Mouse (Mus musculus): ENCODE data around the gene Kmt2e. TPM values are rescaled to one million over a fixed set of nuclear protein-coding genes. Genes with fewer than 3 reads are reported as not detected.

Gene Kmt2e
- polyA plus RNA-seq, 1 experiment from 2014 or later, result 44.8 TPM

GRCm38 (mm10) chr5:23400156-23400555 is 34.1 kb upstream of the Kmt2e start:
- no peaks in the 10 kb centered on the region for H3K4me1 ChIP-seq (replicated peaks; ENCODE audit: control insufficient read depth, insufficient read depth, low read length)
- WGBS, result 85% methylated on average over 3 of the region's 3 CpGs
- ATAC-seq, result peak; percentile 25; the same call in 1 of the 2 replicates
- H3K27ac ChIP-seq (ENCODE audit: low read depth, low read length), result no peak overlapping the region
- TF ChIP-seq CTCF (IDR thresholded peaks at IDR 0.05; ENCODE audit: low read depth), result no peak
- no peaks in the 10 kb centered on the region for H3K9me3 ChIP-seq (ENCODE audit: control insufficient read depth)
- no peak overlapping the region for H3K4me3 ChIP-seq (ENCODE audit: low read depth, low read length)
- no peaks in the 10 kb centered on the region for H3K27me3 ChIP-seq (replicated peaks; ENCODE audit: control insufficient read depth, insufficient read depth, low read length)
- no peak overlapping the region for H3K4me2 ChIP-seq (replicated peaks; ENCODE audit: low read depth)
- peaks cover 11% of the 10 kb centered on the region; the same call in 1 of the 2 replicates for H3K36me3 ChIP-seq (ENCODE audit: control insufficient read depth, insufficient read depth)
- no peak overlapping the region for H3K9ac ChIP-seq (ENCODE audit: low read depth, low read length)

DNA sequence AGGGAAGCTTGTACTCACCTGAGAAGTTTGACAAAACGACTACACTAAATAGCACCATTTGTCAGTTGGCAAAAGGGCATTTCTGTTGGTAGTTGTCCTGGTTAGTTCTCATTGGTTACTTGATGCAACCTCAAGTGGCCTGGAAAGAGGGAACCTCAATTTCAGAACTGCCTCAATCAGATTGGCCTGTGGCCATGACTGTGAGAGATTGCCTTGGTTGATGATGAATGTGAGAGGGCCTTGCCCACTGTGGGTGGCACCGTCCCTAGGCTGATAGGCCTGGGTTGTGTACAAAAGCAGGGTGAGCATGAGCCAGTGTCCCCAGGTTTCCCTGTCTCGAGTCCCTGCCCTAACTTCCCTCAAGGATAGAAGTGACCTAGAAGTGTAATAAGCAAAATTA is 33.4 kb upstream of the Kmt2e start:
- Histone ChIP-seq H3K4me3 (ENCODE audit: low read depth, low read length) (no peak overlapping the region), H3K27me3 (replicated peaks; ENCODE audit: control insufficient read depth, insufficient read depth, low read length) (no peaks in the 10 kb centered on the region), H3K27ac (ENCODE audit: low read depth, low read length) (no peak overlapping the region), H3K36me3 (ENCODE audit: control insufficient read depth, insufficient read depth) (peaks cover 11% of the 10 kb centered on the region; the same call in 1 of the 2 replicates), H3K4me2 (replicated peaks; ENCODE audit: low read depth) (no peak overlapping the region), H3K9me3 (ENCODE audit: control insufficient read depth) (no peaks in the 10 kb centered on the region), H3K9ac (ENCODE audit: low read depth, low read length) (no peak overlapping the region), H3K4me1 (replicated peaks; ENCODE audit: control insufficient read depth, insufficient read depth, low read length) (no peaks in the 10 kb centered on the region)
- WGBS, result 89% methylated on average over 3 of the region's 3 CpGs
- ATAC-seq, result no peak
- no peak for TF ChIP-seq CTCF (IDR thresholded peaks at IDR 0.05; ENCODE audit: low read depth)

DNA sequence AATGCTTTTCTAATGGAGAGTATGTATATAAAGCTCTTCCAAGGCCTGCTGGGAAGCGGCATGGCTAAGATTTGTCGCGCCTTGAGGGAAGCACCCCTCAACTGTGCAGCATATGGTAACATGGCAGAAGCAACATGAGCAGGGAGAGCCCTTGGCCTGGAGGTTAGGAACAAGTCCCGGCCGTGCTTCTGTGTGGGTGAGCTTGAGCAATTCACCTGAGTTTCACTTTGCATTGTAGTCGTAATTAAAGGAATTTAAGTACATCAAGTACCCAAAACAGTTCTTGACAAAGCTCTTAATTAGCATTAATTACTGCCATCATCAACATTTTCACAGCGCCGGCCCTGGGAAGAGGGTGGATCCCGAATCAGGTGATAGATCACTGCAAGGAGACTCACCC is 32.9 kb upstream of the Kmt2e start:
- Histone ChIP-seq H3K9ac (ENCODE audit: low read depth, low read length) (no peak overlapping the region), H3K4me3 (ENCODE audit: low read depth, low read length) (no peak overlapping the region), H3K4me1 (replicated peaks; ENCODE audit: control insufficient read depth, insufficient read depth, low read length) (no peaks in the 10 kb centered on the region), H3K27me3 (replicated peaks; ENCODE audit: control insufficient read depth, insufficient read depth, low read length) (no peaks in the 10 kb centered on the region), H3K36me3 (ENCODE audit: control insufficient read depth, insufficient read depth) (peaks cover 11% of the 10 kb centered on the region; the same call in 1 of the 2 replicates), H3K27ac (ENCODE audit: low read depth, low read length) (0 out of 2 replicates have a peak overlapping the region, but pooled peaks have one; percentile 46), H3K9me3 (ENCODE audit: control insufficient read depth) (no peaks in the 10 kb centered on the region), H3K4me2 (replicated peaks; ENCODE audit: low read depth) (no peak overlapping the region)
- ATAC-seq, result no peak
- TF ChIP-seq CTCF (IDR thresholded peaks at IDR 0.05; ENCODE audit: low read depth), result no peak
- 80% methylated on average over 9 of the region's 9 CpGs for WGBS

DNA sequence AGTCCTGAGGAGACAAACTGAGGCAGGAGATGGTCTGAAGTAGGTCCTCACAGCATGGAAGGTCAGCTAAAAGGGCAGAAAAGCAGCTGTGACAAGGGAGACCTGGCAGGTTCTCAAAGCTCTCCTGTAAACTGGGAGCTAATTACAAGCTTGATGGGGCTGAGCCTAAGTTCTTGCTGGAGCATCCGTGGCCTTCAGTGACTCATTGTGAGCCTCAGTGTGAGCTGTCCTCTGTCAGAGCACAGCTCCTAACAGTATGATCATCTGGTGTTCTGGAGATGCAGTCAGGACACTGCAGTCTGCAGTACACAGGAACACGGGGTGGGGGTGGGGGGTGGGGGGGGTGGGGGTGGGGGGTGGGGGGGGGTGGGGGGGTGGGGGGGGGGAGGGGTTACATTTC is 32.2 kb upstream of the Kmt2e start:
- no peaks in the 10 kb centered on the region for H3K27me3 ChIP-seq (replicated peaks; ENCODE audit: control insufficient read depth, insufficient read depth, low read length)
- no peak for ATAC-seq
- H3K4me1 ChIP-seq (replicated peaks; ENCODE audit: control insufficient read depth, insufficient read depth, low read length), result no peaks in the 10 kb centered on the region
- 25% methylated on average over 2 of the region's 2 CpGs for WGBS
- no peak overlapping the region for H3K4me3 ChIP-seq (ENCODE audit: low read depth, low read length)
- no peak overlapping the region for H3K4me2 ChIP-seq (replicated peaks; ENCODE audit: low read depth)
- peaks cover 11% of the 10 kb centered on the region; the same call in 1 of the 2 replicates for H3K36me3 ChIP-seq (ENCODE audit: control insufficient read depth, insufficient read depth)
- H3K9me3 ChIP-seq (ENCODE audit: control insufficient read depth), result no peaks in the 10 kb centered on the region
- no peak overlapping the region for H3K9ac ChIP-seq (ENCODE audit: low read depth, low read length)
- peak overlapping the region; percentile 46; the same call in 1 of the 2 replicates for H3K27ac ChIP-seq (ENCODE audit: low read depth, low read length)
- TF ChIP-seq CTCF (IDR thresholded peaks at IDR 0.05; ENCODE audit: low read depth), result no peak

GRCm38 (mm10) chr5:23403161-23403560 is 31.1 kb upstream of the Kmt2e start:
- no peak overlapping the region for H3K4me3 ChIP-seq (ENCODE audit: low read depth, low read length)
- WGBS, result 62% methylated on average over 11 of the region's 11 CpGs
- no peak for TF ChIP-seq CTCF (IDR thresholded peaks at IDR 0.05; ENCODE audit: low read depth)
- no peaks in the 10 kb centered on the region for H3K9me3 ChIP-seq (ENCODE audit: control insufficient read depth)
- no peak overlapping the region for H3K27ac ChIP-seq (ENCODE audit: low read depth, low read length)
- no peak for ATAC-seq
- H3K9ac ChIP-seq (ENCODE audit: low read depth, low read length), result no peak overlapping the region
- H3K4me2 ChIP-seq (replicated peaks; ENCODE audit: low read depth), result no peak overlapping the region
- H3K36me3 ChIP-seq (ENCODE audit: control insufficient read depth, insufficient read depth), result peaks cover 11% of the 10 kb centered on the region; the same call in 1 of the 2 replicates
- no peaks in the 10 kb centered on the region for H3K4me1 ChIP-seq (replicated peaks; ENCODE audit: control insufficient read depth, insufficient read depth, low read length)
- H3K27me3 ChIP-seq (replicated peaks; ENCODE audit: control insufficient read depth, insufficient read depth, low read length), result no peaks in the 10 kb centered on the region

- WGBS, result 91% methylated on average over 12 of the region's 12 CpGs
- Histone ChIP-seq H3K27me3 (replicated peaks; ENCODE audit: control insufficient read depth, insufficient read depth, low read length) (no peaks in the 10 kb centered on the region), H3K4me1 (replicated peaks; ENCODE audit: control insufficient read depth, insufficient read depth, low read length) (0 out of 2 replicates have a peak, but pooled peaks cover 2% of the 10 kb centered on the region), H3K9me3 (ENCODE audit: control insufficient read depth) (no peaks in the 10 kb centered on the region), H3K9ac (ENCODE audit: low read depth, low read length) (no peak overlapping the region), H3K4me2 (replicated peaks; ENCODE audit: low read depth) (no peak overlapping the region), H3K36me3 (ENCODE audit: control insufficient read depth, insufficient read depth) (peaks cover 10% of the 10 kb centered on the region; the same call in 1 of the 2 replicates), H3K27ac (ENCODE audit: low read depth, low read length) (no peak overlapping the region), H3K4me3 (ENCODE audit: low read depth, low read length) (no peak overlapping the region)
- ATAC-seq, result no peak
- TF ChIP-seq CTCF (IDR thresholded peaks at IDR 0.05; ENCODE audit: low read depth), result no peak
These were observed 28.4 kb upstream of the Kmt2e start for GRCm38 (mm10) chr5:23405666-23406404.
